Mouse (Mus musculus): ENCODE results near the gene Dazap1. TPM values are rescaled to one million over a fixed set of nuclear protein-coding genes. Genes with fewer than 3 reads are reported as not detected.
"Not testable (repeated sequence)": the region's sequence is repeated elsewhere in the genome, so short reads cannot be mapped to it uniquely, and the experiment has no call there.

Dazap1 gene
- polyA plus RNA-seq (2016; fragmentation: Nextera tagmentation; extraction: Ambion mirVana), result 51.0 and 51.2 TPM in 2 replicates

DNA sequence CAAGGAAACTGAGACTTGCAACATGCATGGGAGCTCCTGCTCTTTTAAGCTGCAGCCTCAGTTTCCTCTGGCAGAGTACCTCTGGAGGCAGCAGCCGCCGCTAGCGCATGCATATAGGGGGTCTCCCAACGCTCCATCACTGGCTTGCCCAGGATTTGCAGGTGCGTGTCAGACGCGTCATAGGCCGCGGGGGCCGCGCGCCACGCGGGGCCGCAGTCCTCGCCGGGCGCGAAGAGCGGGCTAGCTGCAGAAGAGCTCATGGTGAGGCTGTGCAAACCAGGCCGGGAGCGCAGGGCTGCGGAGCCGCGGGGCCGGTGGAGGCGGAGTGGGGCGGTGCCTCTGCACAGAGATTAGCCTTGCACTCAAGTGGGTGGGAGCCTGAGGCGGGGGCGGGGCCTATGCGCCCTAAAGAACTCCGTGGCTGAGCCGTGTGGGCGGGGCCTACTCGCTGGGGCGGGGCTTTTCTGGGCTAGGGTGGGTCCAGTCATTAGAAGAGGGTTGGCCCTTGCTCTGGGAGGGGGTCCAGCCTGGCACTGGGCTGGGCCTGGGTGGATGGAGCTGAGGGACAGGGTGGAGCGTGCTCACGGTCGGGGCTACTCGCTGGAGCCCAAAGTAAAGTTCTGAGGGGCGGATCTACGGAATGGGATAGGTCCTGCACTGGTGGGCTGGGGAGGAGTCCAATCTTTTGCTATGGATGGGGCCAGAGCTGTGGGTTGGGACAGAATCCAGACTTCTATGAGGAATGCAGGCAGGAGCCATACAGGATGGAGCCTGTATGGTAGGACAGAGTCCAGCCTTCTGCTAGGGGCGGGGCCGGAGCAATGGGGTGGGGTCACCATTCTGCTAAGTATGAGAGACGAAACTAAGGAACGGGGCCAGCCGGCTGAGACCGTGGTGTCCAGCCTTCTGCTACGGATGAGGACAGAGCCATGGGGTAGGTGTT is at the start of gene Dazap1, which contains the start of gene Gamt:
Gene Dazap1 (plus strand): TSS at position 845 of the 943 bp plus-strand sequence.
Gene Gamt (minus strand): TSS at position 371 of the 943 bp plus-strand sequence.
- Histone ChIP-seq H3K27me3 (ENCODE audit: insufficient read depth, poor library complexity, severe bottlenecking) (no peaks in the 10 kb centered on the region), H3K4me3 (peak within 1 kb of the TSS; percentile 61), H3K4me1 (replicated peaks) (peaks cover 63% of the 10 kb centered on the region), H3K36me3 (peaks cover 31% of the 10 kb centered on the region), H3K27ac (peak within 1 kb of the TSS; percentile 91), H3K9me3 (no peaks in the 10 kb centered on the region)
- WGBS, result under 1% methylated on average over 49 of the region's 49 CpGs
- peak; percentile 98 for DNase-seq (ENCODE audit: low spot score)

DNA sequence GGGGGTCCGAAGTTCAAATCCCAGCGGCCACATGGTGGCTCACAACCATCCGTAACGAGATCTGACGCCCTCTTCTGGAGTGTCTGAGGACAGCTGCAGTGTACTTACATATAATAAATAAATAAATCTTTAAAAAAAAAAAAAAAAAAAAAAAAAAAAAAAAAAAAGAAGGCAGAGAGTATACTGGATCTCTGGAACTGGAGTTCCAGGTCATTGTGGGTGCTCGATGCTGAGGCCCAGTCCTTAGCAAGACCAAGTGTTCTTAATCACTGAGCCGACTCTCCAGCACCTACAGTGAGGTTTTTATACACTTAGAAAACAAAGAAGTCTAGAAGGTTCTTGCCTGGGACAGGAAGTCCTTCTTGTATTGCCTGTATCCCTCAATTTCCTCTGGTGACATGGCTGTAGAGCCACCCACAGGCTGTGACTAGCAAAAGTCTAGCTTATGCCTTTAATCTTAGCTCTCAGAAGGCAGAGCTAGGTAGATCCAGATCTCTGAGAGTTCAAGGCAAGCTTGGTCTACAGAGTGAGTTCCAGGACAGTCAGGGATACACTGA is 49.7 kb upstream of the Dazap1 start:
- H3K27me3 ChIP-seq (ENCODE audit: insufficient read depth, poor library complexity, severe bottlenecking), result peaks cover 30% of the 10 kb centered on the region
- DNase-seq (ENCODE audit: low spot score); H3K36me3 ChIP-seq; H3K4me3 ChIP-seq; H3K9me3 ChIP-seq; H3K27ac ChIP-seq: not testable (repeated sequence)
- H3K4me1 ChIP-seq (replicated peaks), result peaks cover 45% of the 10 kb centered on the region
- WGBS, result 73% methylated on average over 7 of the region's 7 CpGs

DNA sequence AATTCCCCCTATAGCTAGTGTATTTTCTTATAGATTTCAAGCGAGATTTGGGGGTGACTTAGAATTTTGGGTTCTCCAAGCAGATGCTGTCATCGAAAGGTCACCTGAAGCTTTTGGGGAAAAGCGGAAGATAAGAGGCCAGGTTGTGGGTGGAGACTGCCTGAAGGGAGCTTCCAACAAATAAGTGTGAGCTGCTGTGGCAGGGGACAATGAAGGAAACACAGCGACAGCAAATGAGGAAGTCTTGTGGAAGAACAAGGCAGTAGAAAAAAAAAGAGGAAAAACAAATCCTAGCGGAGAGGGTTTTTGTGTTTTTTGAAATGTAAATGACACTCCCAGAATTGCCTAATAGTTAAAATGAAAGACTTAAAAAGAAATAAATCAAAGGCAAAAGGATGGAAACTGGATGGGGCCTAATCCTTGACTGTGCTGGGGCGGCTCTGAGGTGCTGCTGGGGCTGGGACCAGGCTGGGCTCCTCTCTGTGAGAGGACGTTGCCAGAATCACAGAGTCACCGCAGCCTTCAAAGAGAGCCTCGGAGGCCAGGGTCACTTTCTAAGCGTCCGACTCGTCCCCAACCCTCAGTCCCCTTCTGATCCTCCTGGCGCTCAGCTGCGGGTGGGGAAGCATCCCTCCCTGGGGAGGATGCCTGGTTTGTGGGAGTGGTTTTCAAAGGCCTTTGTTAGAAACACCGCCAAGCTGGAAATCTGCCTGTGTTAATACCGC is 46.1 kb upstream of the Dazap1 start:
- 14% methylated on average over 16 of the region's 16 CpGs for WGBS
- Histone ChIP-seq H3K4me1 (replicated peaks) (peaks cover 18% of the 10 kb centered on the region), H3K36me3 (no peaks in the 10 kb centered on the region), H3K4me3 (no peak overlapping the region), H3K9me3 (no peaks in the 10 kb centered on the region), H3K27me3 (ENCODE audit: insufficient read depth, poor library complexity, severe bottlenecking) (peaks cover 9% of the 10 kb centered on the region; the same call in 1 of the 2 replicates), H3K27ac (peak overlapping the region; percentile 76)
- DNase-seq (ENCODE audit: low spot score), result no peak

DNA sequence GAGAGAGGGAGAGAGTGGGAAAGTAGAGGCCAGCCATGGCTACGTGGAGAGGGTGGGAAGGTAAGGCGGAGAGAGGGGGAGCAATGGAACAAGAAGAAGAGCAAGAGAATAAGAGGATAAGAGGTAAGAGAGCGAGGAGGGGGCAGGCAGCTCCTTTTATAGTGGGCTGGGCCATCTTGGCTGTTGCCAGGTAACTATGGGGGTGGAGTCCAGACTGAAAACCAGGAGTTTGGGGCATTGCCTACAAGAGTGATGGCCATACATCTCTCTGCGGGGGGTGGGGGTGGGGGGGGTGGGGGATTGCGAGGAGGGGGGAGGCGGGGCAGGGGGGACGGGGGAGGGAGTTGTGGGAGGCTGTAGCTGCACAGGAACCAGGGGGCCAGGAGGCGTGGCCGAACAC is 40.6 kb upstream of the Dazap1 start:
- Histone ChIP-seq H3K4me1 (replicated peaks) (peaks cover 33% of the 10 kb centered on the region), H3K9me3 (no peaks in the 10 kb centered on the region), H3K27ac (peak overlapping the region; percentile 36; the same call in 1 of the 2 replicates), H3K27me3 (ENCODE audit: insufficient read depth, poor library complexity, severe bottlenecking) (peaks cover 4% of the 10 kb centered on the region; the same call in 1 of the 2 replicates), H3K4me3 (no peak overlapping the region; the same call in 1 of the 2 replicates), H3K36me3 (no peaks in the 10 kb centered on the region)
- no peak for DNase-seq (ENCODE audit: low spot score)
- 27% methylated on average over 9 of the region's 9 CpGs for WGBS

DNA sequence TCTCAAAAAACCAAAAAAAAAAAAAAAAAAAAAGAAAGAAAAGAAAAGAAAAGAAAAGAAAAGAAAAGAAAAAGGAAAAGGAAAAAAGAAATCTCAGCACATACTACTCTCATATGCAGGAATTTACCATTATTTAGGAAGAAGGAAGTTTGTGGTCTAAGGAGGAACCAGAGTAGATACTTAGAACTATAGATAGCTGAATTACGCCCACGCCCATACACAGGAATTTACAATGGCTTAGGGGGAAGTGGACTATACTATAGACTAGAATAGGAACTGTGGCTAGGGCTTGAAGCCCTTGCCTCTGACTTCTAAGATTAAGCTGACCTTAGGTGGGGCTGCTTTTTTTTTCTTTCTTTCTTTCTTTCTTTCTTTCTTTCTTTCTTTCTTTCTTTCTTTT is 38.1 kb upstream of the Dazap1 start:
- H3K27me3 ChIP-seq (ENCODE audit: insufficient read depth, poor library complexity, severe bottlenecking); DNase-seq (ENCODE audit: low spot score); H3K9me3 ChIP-seq; H3K36me3 ChIP-seq; H3K27ac ChIP-seq; H3K4me3 ChIP-seq: not testable (repeated sequence)
- WGBS, result 92% methylated on average over 2 of the region's 2 CpGs
- peaks cover 53% of the 10 kb centered on the region for H3K4me1 ChIP-seq (replicated peaks)

DNA sequence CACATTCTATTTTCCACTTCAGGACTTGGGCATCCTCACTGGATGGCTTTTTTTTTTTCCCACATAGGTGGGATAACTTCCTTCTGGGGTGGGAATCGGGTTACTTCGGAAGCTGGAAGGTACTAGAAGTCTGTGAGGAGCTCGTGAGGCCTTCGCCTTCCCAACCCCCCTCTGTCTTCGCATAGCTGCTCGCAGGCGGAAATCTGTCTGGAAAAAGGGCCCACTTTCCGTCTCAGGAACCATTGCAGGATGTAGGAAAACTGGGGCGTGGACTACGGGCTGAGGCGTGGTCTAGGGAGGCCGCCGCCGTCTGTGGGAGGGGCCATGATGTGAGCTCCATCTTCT is 35.2 kb upstream of the Dazap1 start:
- Histone ChIP-seq H3K4me3 (peak overlapping the region; percentile 88), H3K27me3 (ENCODE audit: insufficient read depth, poor library complexity, severe bottlenecking) (no peaks in the 10 kb centered on the region), H3K36me3 (peaks cover 27% of the 10 kb centered on the region), H3K9me3 (no peaks in the 10 kb centered on the region), H3K27ac (peak overlapping the region; percentile 99), H3K4me1 (replicated peaks) (peaks cover 71% of the 10 kb centered on the region)
- WGBS, result under 1% methylated on average over 14 of the region's 14 CpGs
- no peak for DNase-seq (ENCODE audit: low spot score)

DNA sequence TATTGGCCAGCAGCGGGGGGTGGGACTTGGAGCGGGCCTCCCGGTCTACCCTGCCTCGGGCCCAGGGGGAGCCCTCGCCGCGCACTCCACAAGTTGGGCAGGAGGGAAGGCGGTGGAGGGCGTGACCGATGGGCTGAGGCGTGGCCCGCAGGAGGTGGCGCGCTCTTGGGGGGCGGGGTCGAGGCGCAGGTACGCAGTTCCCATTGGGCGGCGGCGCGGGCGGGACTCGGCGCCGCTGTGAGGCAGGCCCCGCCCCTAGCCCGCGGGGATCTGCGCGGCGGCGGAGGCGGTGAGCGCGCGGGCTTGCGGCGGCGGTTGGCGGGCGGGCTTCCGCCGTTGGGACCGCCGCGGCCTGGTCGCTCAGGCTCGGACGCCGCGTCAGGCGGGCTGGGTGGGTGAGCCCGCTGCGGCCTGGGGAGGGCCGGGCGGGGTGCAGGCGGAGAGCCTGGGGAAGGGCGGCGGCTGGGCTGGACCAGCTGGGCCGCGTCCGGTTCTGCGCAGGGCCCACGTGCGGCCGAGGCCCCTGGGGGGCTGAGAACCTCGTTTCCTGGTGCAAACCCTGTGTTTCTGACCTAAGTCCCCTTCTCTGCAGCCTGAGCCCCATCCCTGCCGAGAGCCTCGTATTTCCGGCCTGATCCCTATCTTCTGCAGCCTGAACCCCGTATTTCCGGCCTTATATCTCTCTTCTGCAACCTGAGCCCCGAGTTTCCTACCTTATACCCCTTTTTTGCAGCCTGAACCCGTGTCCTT is 34.7 kb upstream of the Dazap1 start, which contains the start of gene Mum1:
Gene Mum1 (plus strand): TSS at position 19 of the 750 bp plus-strand sequence.
- WGBS, result under 1% methylated on average over 75 of the region's 75 CpGs
- Histone ChIP-seq H3K27me3 (ENCODE audit: insufficient read depth, poor library complexity, severe bottlenecking) (no peaks in the 10 kb centered on the region), H3K27ac (peak within 1 kb of the TSS; percentile 99), H3K4me3 (peak within 1 kb of the TSS; percentile 88), H3K9me3 (no peaks in the 10 kb centered on the region), H3K4me1 (replicated peaks) (peaks cover 68% of the 10 kb centered on the region), H3K36me3 (peaks cover 31% of the 10 kb centered on the region)
- DNase-seq (ENCODE audit: low spot score), result peak; percentile 99

DNA sequence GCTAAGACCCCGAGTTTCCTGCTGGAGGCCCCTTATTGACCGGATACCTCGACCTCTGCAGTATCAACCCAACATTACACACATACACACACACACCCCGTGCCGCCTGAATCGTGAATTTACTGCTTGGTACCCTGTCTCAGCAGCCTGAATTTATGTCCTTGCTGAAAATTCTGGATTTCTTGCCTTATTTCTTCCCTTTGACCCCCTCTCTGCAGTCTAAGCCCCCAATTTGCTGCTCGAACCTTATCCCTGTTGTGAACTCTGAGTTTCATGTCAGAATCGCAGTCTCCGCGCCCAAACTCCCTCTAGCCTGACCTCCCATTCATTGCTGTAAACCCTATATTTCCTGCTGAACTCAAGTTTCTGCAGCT is 34.1 kb upstream of the Dazap1 start:
- WGBS, result 12% methylated on average over 10 of the region's 10 CpGs
- Histone ChIP-seq H3K4me3 (peak overlapping the region; percentile 88), H3K27ac (peak overlapping the region; percentile 99), H3K27me3 (ENCODE audit: insufficient read depth, poor library complexity, severe bottlenecking) (no peaks in the 10 kb centered on the region), H3K9me3 (no peaks in the 10 kb centered on the region), H3K36me3 (peaks cover 37% of the 10 kb centered on the region), H3K4me1 (replicated peaks) (peaks cover 66% of the 10 kb centered on the region)
- DNase-seq (ENCODE audit: low spot score), result no peak

DNA sequence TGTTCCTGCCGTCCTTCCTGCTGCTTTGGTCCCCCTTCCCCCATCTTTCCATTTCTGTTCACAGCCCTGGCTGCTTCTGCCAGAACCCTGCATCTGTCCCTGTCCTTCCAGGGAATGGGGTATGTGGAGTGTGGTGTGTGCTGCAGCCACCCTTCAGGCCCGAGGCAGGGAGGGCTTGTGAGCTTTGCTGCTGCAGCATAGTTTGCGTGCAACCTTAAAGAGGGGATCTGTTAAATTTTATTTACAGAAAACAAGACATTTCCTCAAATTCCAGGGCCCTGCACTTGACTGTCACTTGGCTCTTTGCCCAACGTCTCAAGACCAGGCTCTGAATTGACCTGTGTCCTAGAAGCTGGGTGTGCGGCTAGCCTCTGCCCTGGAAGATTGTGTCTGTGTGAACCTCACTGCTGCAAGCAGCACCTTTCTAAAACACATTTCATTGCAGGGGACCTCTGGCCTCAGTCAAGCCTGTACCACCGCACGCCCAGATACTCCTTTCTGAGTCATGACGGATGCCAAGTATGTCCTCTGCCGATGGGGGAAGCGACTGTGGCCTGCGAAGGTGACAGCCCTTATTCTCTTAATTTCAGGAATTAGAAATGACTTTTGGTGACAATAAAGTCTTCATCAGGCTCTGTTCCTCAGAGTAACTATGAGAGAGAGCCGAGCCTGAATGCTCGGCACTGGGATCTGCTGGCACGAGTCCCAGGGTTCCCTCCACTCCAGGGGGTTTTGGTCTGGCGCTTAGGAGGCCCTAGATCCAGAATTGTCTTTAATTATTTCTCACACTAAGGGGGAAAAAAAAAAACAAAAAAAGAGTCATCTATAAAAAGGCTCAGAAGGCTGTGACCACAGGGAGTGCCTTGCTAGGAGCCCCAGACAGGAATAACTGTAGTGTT is 33.2 kb upstream of the Dazap1 start:
- H3K4me1 ChIP-seq (replicated peaks), result peaks cover 75% of the 10 kb centered on the region
- 75% methylated on average over 15 of the region's 15 CpGs for WGBS
- peak overlapping the region; percentile 88 for H3K4me3 ChIP-seq
- H3K9me3 ChIP-seq, result no peaks in the 10 kb centered on the region
- DNase-seq (ENCODE audit: low spot score), result no peak
- peak overlapping the region; percentile 99 for H3K27ac ChIP-seq
- peaks cover 47% of the 10 kb centered on the region for H3K36me3 ChIP-seq
- no peaks in the 10 kb centered on the region for H3K27me3 ChIP-seq (ENCODE audit: insufficient read depth, poor library complexity, severe bottlenecking)

DNA sequence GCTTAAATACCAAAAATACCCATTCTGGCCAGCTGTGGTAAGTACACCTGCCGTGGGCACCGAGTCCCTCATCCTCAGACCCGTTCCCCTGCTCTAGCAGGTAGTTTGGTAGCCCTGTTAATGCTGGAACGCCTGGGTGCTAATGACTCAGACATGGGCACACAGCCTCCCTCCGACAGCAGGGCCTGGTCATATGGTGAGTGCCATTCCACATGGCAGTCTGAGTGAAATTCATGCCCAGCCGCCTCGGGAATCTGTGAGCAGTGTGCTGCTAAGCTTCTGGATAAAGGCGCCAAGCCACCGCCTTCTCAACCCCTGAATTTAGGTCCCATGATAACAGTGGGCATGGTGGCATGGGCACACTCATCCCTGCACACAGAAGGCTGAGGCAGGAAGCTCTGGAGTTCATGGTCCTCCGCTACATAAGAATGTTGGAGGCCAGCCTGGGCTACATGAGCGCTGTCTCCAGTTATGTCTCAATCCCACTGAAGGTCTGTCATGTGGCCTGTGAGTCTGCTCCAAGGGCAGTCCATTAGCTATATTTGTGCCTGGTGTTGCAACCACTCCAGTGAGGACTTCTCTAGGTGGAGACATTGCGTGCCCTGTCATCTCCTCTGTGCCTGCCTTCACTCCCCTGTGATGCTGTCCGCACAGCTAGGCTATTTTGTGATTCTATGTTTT is 25.0 kb upstream of the Dazap1 start:
- DNase-seq (ENCODE audit: low spot score), result no peak
- H3K4me3 ChIP-seq, result no peak overlapping the region
- peaks cover 100% of the 10 kb centered on the region for H3K36me3 ChIP-seq
- no peaks in the 10 kb centered on the region for H3K9me3 ChIP-seq
- H3K27ac ChIP-seq, result no peak overlapping the region
- WGBS, result 94% methylated on average over 13 of the region's 13 CpGs
- peaks cover 28% of the 10 kb centered on the region for H3K4me1 ChIP-seq (replicated peaks)
- H3K27me3 ChIP-seq (ENCODE audit: insufficient read depth, poor library complexity, severe bottlenecking), result no peaks in the 10 kb centered on the region

DNA sequence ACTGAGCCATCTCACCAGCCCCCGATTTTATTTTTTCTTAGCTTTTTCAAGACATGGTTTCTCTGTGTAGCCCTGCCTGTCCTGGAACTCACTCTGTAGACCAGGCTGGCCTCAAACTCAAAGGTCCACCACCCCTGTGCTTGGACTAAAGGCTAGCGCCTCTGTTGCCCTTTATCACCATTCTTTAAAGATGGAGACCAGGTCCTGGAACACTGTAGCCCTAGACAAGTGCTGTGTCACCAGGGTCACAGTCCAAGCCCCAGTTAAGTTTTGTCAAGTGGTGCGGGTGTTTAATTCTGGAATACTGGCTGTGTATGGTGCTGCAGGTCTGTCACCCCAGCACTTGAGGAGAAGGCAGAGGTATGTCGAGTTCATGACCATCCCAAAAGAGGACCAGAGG is 24.3 kb upstream of the Dazap1 start:
- Histone ChIP-seq H3K27ac (no peak overlapping the region), H3K36me3 (peaks cover 100% of the 10 kb centered on the region), H3K4me1 (replicated peaks) (peaks cover 23% of the 10 kb centered on the region), H3K9me3 (no peaks in the 10 kb centered on the region), H3K4me3 (no peak overlapping the region), H3K27me3 (ENCODE audit: insufficient read depth, poor library complexity, severe bottlenecking) (no peaks in the 10 kb centered on the region)
- 93% methylated on average over 4 of the region's 4 CpGs for WGBS
- DNase-seq (ENCODE audit: low spot score), result no peak
